Mouse (Mus musculus) adipocyte (in vitro differentiated cells): Measurements from ENCODE around the gene Scgb3a1.
A peak's percentile ranks its signal among the peaks of the same experiment; 100 is the strongest.

Experiments used
- DNase-seq: peaks from one replicate; pipeline ENCODE4 v3.0.0-alpha.2; 2016; ENCODE audit warnings: low spot score

Scgb3a1 gene

GRCm38 (mm10) chr11:49658791-49659469, 4.5 kb upstream of the Scgb3a1 start:
- DNase-seq = no peak

- DNase-seq = no peak
These were observed 4.0 kb upstream of the Scgb3a1 start for GRCm38 (mm10) chr11:49659470-49659799.

- no peak for DNase-seq
These were observed 1.1 kb upstream of the Scgb3a1 start for GRCm38 (mm10) chr11:49662292-49662780.

- DNase-seq = no peak
These were observed 1.1 kb downstream of the Scgb3a1 start for GRCm38 (mm10) chr11:49664262-49665140.

GRCm38 (mm10) chr11:49665462-49665861, 2.1 kb downstream of the Scgb3a1 start:
- no peak for DNase-seq

GRCm38 (mm10) chr11:49673433-49673832, 10.0 kb downstream of the Scgb3a1 start:
- DNase-seq = no peak

- DNase-seq = no peak
These were observed 21.0 kb downstream of the Scgb3a1 start for GRCm38 (mm10) chr11:49684237-49684973.

- DNase-seq = no peak
These were observed 31.6 kb downstream of the Scgb3a1 start for GRCm38 (mm10) chr11:49695013-49695412.

GRCm38 (mm10) chr11:49695695-49696094, 32.3 kb downstream of the Scgb3a1 start:
- DNase-seq = no peak

- no peak for DNase-seq
These were observed 33.1 kb downstream of the Scgb3a1 start for GRCm38 (mm10) chr11:49696472-49696871.

- DNase-seq = no peak
These were observed 34.4 kb downstream of the Scgb3a1 start for GRCm38 (mm10) chr11:49697779-49698178.

- DNase-seq = no peak
These were observed 35.7 kb downstream of the Scgb3a1 start for GRCm38 (mm10) chr11:49699079-49699478.

- no peak for DNase-seq
These were observed 38.6 kb downstream of the Scgb3a1 start for GRCm38 (mm10) chr11:49702014-49702413.

GRCm38 (mm10) chr11:49704804-49705203, 41.4 kb downstream of the Scgb3a1 start:
- DNase-seq = no peak

- no peak for DNase-seq
These were observed 44.4 kb downstream of the Scgb3a1 start for GRCm38 (mm10) chr11:49707834-49708233.

GRCm38 (mm10) chr11:49710664-49711063, 47.3 kb downstream of the Scgb3a1 start:
- no peak for DNase-seq

GRCm38 (mm10) chr11:49711981-49712554, 48.7 kb downstream of the Scgb3a1 start:
- peak; percentile 10 for DNase-seq

- peak; percentile 95 for DNase-seq
These were observed 49.3 kb downstream of the Scgb3a1 start, which contains the start of gene Cnot6 for GRCm38 (mm10) chr11:49712555-49713335. TSS of gene Cnot6 (minus strand) at chr11:49712723.

- DNase-seq = peak; percentile 22
These were observed 50.2 kb downstream of the Scgb3a1 start for GRCm38 (mm10) chr11:49713336-49714334.
